Mouse (Mus musculus) urinary bladder, postnatal 14 days (tissue): ENCODE data around the gene Hdac5.

Experiments
- DNase-seq: peaks from one replicate; pipeline ENCODE4 v3.0.0; 2021; ENCODE audit warnings: low spot score

Gene Hdac5

DNA sequence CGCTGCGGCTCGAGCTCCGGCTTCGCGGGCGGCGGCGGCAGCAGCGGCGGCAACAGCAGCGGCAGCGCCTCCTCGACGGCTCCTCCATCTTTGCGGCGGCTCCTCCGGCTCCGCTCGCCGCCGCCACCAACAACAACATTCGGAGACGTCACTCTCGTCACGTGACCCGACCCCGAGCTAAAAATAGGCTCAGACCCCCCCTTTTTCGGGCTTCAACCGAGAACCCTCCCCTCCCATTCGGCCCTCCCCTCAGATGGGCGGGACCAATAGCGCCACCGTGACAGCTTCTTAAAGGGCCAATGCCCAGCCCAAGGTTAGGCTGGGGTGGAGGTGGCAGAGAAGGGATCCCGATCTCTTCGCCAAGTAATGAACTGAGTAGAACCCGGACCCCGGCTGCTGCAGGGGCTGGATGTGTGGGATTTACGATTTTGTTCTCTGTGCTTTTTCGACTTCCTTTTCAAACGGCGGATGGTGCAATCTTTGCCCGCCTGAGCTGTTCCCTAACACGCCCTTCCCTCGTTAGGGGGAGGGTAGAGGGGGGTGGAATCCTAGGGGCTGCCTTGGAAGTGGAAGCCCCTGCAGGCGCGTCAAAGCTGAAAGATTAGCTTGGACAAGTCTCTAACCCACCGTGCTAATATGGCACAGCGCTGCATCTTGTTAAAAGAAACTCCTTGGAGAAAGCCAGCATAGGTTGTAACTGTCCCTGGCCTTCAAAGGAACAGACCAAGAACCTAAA lies at the start of gene Hdac5:
TSS of gene Hdac5 (minus strand) at position 161 of the 736 bp plus-strand sequence.
- DNase-seq, result peak; percentile 98

DNA sequence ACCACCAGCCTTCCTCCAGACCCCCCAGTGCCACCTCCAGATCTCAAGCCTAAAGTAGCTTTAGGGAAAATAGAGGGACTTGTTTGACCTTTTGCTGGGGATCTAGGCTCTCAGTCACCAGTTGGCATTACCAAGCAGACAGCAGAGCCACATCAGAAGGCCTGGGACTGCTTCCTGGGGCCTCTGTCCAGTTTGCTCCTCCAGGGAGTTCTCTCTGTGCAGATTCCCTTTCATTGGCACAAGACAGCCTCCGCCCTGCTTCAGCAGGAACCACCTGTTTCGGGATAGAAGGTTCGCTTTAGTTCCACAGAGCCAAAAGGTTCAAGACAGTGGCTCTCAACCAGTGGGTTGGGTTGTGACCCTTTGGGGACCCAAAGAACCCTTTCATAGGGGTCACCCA lies 49.6 kb upstream of the Hdac5 start:
- no peak for DNase-seq

DNA sequence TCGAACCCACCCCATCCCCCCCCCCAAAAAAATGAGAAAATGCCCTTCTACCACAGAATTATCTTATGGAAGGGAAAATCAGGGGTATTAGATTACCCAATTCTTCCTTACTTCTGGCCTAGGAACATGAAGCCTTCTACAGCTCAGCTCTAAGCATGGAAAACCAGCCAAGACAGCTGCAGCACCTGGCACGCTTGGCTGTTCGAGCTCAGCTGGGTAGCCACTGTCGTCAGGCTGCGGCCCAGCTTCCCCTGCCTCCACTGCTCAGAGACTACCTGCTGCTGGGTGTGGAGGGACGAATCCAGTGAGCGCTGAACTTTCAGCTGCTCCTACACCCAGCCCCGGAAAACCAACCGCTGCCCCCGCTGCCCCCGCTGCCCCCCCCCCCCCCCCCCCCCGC lies 47.8 kb upstream of the Hdac5 start:
- no peak for DNase-seq

DNA sequence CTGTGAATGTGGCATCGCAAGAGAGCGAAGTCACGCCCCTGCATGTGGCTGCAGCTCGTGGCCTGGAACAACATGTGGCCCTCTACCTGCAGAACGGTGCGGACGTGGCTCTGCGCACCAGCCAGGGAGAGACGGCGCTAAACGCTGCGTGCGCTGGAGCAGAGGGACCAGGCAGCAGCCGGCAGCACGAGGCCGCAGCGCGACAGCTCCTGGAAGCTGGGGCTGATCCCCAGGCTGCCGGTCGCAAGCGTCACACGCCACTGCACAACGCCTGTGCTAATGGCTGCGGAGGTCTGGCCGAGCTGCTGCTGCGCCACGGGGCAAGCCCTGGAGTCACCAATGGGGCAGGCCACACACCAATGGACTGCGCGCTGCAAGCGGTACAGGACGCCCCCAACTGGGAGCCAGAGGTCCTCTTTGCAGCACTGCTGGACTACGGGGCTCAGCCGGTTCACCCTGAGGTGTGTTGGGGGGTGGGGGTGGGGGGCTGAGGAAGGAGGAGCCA lies 46.5 kb upstream of the Hdac5 start:
- peak; percentile 37 for DNase-seq

DNA sequence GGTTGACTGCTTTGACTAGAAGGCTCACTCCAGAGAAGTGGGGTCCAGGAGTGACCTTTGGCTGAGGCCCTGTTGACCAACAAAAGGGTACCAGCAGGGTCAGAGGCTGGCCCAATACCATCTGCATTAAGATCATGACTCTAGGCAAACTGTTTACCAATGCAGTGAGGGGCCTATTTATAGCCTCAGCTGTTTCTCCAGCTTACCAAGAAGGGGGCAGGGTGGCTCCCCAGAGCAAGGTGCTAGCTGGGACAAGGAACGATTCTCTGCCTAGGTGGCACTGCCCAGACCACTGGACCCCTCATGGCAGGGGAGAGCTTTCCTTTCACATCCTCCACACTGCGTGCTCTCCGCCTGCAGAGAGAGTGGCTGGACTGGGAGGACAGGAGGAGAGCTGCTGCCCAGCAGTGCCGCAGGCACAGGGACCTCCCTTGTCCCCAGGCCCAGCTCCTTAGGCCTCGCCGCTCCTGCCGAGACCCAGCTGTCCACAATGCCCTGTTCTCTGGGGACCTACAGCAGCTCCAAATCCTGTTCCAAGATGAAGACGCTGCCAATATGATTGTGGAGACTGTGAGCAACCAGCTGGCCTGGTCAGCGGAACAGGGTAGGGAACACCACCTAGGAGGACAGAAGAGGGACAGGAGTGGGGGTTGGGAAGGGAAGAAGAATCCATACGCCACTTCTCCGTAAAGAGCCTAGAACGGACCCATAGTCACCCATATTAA lies 38.7 kb upstream of the Hdac5 start, which contains the start of gene Asb16:
TSS of gene Asb16 (plus strand) at position 224 of the 725 bp plus-strand sequence.
- no peak for DNase-seq

DNA sequence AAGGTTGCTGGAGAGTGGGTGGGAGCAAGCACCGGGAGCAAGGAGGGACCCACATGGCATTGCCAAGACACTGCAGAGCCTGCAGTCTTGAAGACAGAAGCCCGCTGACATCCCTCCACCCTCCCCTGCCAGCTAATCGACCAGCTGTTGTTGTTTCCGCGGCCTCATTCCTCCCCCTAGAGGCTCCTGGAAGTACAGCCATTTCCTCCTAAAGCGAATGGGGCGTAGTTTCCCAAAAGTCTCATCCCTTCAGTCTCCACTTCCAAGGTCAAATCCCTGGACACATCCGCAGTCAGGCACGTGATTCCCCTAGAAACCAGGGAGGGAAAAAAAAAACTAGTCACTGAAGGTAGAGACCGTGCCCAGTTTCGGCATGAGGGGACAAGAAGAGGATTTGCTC lies 37.5 kb upstream of the Hdac5 start:
- peak; percentile 74 for DNase-seq

DNA sequence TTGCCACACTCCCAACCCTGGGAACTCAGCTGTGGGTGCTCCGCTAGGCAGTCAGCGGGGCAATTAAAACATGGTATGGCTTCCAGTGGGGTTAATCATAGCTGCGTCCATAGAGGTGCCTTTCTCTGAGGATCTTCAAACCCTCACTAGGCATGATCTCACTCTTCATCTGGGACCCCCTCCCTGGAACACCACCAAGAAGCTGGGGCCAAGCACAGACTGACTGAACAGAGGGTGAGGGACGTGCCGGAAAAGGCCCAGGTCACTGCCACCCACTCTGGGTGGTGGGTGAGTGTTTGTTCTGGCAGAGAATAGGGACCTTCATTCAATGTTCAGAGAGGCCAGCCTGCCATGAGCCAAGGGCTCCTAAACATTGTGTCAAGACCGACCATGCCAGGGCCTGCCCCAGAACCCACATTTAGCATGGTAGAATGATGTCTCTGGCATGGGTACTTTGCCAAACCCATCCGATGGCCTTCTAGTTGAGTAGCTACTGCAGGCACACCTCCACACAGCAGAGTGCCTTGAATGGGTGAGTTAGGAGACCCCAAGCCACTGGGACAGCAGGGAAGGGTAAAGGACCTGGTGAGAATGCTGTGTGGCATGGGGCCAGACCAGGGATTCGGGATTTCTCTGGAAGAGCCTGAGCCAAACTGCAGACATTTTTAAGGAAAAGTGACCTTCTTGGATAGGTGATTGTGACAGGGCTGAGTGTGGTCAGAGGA lies 36.8 kb upstream of the Hdac5 start:
- no peak for DNase-seq

DNA sequence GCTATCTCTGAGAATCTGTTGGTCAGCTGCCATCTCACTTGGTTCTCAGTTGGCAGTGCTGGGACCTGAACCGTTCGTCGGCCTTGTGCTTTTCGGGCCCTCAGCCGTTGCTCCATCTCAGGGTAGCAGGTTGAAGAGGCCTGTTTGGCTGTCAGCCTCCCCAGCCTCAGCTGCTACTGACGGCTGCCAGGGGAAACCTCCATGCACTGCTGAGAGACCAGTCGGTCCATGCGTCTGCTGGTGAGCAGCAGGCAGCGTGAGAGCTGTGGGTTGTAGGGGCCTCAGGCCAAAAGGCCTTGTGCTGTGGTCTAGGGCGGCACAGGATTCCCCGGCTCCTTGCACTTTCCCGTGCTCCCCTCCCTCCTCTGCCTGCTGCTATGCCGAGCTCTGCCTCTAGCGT lies 35.9 kb upstream of the Hdac5 start:
- DNase-seq, result no peak

DNA sequence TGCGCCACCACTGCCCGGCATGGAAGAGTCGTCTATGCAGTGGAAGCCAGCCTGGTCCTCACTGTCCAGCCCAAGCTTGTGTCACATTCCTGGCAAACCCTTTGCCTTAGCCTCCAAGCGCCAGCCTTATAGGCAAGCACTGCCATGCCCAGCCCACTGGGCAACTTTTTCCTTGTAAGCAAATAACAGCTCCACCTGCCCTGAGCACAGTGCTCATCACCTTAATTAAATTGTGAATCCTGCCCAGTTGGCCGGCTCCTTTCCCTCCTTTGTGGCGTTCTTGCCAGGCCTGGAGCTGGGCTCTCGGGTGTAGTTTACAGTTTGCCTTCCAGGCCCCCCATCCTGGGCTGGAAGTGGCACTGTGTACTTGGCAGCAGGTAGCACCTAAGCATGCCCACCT lies 33.2 kb upstream of the Hdac5 start:
- DNase-seq, result no peak

DNA sequence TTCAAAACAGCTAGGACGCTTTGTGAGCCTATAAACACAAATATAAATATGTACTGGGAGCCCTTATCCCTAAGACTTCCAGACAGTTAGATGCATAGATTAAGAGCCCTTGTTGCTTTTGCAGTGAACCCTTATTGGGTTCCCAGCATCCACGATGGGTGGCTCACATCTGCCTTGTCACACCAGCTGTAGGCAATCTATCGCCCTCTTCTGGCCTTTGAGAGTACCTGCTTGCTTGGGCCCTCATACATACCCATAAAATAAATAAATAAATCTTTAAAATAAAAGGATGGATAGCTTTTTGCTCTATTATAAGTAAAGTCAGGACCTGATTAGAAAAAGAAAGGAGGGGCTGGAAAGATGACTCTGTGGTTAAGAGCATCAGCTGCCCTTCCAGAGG lies 28.6 kb upstream of the Hdac5 start:
- DNase-seq, result no peak

DNA sequence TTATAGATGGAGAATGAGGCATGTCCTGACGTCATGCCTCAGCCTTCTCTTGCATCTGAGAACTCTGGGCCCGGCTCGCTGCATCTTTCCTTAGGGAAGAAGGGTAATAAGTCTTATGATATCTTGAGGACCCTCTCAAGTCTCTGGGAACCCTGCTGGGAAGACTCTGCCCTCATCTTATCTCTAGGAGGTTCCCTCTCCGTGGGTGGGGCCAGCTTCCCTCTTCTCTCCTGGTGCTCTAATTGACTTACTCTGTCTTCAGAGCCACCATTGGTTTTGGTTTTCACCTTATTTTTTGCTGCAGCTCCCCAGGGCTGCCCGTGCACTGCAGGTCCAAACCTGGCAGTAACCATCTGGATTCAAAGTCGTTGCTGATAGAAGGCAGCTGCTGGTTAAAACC lies 28.1 kb upstream of the Hdac5 start:
- no peak for DNase-seq

DNA sequence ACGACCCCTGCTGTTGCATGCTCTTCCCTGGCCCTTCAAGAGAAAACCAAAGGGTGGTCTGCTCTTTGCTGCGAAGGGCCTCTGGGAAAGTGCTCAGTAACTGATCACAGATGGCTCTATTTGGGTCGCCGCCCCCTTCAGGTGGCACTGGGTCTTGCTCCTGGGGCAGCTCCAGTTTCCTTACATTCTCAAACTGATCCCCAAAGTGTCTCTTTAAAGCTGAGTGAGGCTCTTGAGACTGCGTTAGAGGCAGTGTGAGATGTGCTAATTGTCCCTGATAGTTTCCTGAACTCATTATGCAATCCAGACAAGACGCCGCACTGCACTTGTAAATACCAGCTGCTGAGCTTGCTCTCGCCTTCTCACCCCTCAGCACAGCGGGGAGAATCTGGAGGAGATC lies 27.5 kb upstream of the Hdac5 start:
- DNase-seq, result no peak

DNA sequence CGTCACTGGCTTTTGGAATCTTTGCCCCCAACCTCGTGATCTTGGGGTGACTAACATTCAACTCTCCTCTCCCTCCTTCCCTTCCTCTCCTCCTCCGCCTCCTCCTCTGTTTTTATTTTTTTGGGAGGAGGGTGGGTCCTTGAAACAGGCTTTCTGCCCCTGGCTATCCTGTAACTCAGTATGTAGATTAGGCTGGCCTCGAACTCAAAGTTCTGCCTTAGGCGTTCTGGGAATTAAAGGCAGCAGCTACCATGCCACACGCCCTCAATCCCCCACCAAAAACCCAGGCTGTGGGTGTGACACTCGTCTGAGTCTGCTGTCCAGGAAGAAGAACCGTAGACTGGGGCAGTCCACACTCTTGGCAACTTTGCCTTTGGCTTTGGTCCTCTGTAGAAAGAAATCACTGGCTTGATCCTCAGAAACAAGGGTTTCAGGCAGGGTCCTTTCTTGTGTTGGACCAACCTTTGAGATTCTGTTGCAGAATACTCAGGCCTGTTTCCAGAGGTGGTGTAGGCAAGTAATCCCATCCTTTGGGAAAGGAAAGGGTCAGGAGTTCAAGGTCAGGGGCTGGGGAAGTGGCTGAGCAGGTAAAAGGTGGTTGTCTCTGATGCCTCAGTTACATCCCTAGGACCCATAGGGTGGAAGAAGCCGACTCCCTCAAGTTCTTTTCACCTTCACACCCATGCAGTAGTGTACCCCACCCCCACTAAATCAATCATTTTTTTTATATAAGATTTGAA lies 19.6 kb upstream of the Hdac5 start:
- no peak for DNase-seq

DNA sequence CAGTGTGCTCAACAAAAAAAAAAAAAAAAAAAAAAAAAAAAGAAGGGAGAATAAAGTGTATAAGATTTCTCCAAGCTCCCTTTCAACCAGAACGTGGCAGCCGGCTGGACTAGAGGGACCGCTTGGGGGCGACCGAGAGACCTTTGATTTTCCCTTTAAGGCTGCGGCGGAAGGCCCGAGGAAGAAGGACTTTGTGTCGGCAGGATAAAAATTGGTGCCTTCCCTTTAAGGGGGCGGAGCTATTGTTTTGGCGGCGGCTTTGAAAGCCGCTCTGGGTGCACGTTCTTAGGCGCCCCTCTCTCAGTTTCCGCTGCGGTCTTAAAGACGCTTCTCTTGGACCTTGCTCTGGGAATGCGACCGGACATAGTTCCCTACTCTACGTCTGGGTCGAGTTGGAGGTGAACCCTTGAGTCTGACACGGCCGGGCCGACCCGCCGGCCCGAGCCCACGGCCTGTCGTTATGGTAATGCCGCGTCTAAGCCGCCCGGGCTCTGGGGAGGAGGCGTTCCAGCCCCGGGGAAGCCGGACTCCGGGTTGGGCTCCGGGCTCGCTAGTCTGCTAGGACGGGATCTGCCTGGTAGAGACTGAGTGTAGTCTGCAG lies 18.8 kb upstream of the Hdac5 start, which contains the start of gene BC030867:
TSS of gene BC030867 (plus strand) at position 253 of the 601 bp plus-strand sequence.
- DNase-seq, result peak; percentile 95

DNA sequence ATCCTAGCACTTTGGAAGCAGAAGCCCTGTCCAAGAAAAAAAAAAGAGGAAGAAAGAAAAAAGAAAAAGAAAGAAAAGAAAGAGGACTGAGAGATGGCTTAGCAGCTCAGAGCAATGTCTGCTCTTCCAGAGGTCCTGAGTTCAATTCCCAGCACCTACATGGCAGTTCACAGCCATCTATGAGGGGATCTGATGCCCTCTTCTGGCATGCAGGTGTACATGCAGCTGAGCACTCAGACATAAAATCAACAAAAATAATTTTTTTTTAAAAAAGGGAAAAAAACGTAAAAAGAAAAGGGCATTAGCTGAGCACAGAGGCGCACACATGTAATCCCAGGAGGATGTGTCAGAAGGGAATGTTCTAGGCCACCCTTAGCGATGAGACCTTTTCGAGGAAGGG lies 16.9 kb upstream of the Hdac5 start:
- no peak for DNase-seq

DNA sequence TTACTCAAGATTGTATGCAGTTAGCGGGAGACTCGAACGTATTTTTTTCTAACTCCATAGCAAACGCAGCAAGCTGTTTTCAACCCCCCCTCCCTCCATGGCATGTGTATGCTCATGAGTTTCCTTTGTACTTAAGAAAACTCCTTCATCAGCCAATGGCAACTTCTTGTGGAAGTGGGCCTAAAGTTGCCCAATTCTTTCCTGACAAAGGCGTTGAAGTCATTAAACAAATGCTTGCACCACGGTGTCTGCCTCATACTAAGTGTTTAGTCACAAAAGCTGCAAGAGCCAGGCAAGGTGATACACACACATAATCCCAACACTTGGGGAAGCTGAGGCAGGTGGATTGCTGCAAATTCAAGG lies 16.3 kb upstream of the Hdac5 start:
- no peak for DNase-seq

DNA sequence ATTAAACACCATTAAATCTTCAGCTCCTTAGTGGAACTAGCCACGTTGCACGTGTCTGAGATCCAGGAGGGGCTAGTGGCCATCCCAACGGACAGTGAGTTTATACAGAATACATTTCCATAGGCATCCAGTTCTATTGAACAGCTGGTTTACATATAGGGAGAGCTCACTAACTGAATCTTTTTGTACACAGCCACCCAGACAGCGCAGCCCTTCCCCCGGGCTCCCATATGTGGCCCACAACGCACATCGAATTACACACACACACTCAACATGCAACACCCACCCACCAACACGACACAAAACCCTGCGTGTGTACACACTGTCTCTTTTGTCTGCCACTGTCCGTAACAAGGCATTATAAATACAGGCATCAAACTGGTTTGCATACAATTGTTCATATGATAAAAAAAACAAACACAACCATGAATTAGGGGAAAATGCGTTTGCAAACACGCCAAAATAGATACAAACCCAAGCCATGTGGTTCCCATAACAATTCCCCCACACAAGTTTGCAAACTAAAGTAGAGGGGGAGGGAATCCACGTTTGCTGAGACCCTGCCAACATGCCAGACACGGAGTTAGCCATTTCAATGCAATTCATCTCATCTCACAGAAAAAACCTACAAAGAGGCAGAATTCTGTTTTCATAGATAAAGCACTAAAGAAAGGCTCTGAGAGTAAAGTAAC lies 15.8 kb upstream of the Hdac5 start:
- DNase-seq, result no peak

DNA sequence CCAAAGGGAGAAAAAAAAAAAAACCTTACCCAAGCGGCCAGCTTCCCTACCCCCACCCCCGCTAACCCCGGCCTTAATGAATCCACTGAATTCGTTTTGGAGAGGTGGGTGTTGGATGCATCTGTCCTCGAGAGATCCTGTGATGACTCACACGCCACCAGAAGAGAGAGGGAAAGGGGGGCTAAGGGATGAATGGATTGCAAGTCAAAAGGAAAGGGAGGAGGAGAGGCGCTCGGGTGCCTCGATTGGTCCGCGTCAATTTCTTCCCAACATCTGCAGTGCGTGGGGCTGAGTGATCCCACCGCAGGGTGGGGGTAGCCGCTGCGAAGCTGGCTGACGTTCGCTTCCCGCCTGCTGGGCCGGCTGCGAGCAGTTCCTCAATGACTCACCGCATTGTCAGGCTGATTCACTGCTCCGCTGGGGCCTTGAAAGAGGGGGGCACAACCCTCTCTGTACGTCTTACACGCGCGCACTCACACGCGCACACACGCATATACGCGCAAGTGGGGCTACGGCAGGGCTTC lies 15.0 kb upstream of the Hdac5 start:
- peak; percentile 78 for DNase-seq

DNA sequence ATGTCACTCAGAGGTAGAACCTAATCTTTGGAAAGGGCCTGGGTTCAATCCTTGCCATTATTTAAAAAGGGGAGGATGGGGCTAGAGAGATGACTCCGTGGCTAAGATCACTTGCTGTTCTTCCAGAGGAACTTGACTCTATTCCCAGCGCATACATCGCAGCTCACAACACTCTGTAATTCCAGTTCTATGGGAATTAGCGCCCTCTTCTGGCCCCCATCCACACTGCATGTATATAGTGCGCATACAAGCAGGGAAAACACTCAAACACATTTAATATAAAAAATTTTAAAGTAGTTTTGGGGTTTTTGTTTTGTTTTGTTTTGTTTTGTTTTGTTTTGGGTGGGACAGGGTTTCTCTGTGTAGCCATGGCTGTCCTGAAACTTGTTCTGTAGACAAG lies 11.9 kb upstream of the Hdac5 start:
- no peak for DNase-seq

DNA sequence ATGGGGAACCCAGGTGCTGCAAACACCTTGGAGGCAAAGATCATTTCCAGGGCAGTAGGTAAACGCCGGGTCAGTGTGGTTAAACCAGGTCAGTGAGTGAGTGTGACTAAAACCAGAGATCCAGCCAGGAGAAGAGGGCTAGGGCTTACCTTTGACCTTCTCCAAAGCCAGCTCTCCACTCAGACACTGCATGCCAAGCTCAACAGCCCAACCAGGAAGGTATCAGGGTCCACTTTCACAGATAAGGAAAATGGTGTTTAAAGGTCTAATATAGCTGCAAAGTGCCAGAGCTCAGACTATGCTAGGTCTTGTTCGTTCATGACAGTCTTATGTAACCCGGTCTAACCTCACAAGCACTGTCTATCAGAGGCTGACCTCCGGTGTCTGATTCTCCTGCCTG lies 11.3 kb upstream of the Hdac5 start:
- no peak for DNase-seq

DNA sequence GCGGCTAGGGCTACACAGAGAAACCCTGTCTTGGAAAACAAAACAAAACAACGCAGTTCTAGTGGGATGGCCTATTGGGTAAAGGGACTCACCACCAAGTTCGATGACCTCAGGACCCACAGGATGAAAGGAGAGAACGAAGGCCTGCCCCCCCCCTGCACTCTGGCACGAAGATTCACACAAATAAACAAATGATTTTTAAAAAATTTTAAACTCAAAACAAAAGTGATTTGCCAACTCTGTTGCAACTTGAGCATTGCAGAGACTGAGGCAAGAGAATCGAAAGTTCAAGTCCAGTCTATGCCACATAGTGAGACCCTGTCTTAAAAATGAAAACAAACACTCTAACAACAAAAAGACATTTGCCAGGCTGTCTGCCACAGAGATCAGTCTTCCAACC lies 10.7 kb upstream of the Hdac5 start:
- DNase-seq, result no peak
